Mouse (Mus musculus) heart, postnatal 10 days (tissue): ENCODE results near the gene Rnf212. TPM values are rescaled to one million over a fixed set of nuclear protein-coding genes. Genes with fewer than 3 reads are reported as not detected.
"Not testable (repeated sequence)": the region's sequence is repeated elsewhere in the genome, so short reads cannot be mapped to it uniquely, and the experiment has no call there.

Experiments used
- DNase-seq, 2 experiments: peaks; one replicate each; pipeline ENCODE4 v3.0.0; 2021
- intact Hi-C: fragments of 180-260 bp; cut with DNase I; formaldehyde crosslinking; loops from one replicate; pipeline ENCODE4 v1.15.1; 2025
- total RNA-seq, 2 experiments: library from RNA; stranded (reverse); gene quantifications; 2 replicates each; pipeline ENCODE4 v1.2.3; 2021

Gene Rnf212
- total RNA-seq: not detected

DNA sequence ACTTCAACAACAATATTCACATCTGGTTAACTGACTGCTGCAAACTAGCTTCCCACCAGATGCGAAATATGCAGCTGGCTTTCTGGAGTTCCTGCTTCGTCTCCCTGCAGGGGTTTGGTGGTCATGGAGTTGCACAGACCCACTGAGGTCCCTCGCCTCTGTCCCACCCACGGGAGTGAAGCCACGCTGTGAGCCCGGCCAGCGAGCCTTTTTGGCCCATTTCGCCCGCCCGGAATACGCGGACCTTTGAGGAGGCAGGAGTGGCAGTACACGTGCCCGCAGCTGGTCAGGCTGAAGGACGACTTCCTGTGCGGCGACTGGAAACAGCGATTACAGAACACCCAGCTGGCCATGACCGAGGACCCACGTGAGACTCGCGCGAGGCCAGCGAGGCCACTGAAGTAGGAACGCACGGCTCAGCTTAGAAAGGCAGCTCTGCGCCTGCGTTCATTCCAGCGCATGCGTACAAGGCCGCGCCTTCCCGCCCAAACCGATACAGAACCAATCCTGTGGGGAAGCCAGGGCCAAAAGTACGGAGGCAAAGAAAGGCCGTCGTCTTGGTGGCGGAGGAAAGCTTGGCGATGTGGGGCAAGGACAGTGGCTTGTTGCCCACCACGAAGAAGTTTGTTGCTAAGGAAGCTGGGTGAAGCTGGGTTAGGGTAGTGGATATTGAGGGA is at the start of gene Rnf212:
TSS of gene Rnf212 (minus strand) at position 353 of the 677 bp plus-strand sequence.
- intact Hi-C loops: no loop called here
- DNase-seq: no peak

DNA sequence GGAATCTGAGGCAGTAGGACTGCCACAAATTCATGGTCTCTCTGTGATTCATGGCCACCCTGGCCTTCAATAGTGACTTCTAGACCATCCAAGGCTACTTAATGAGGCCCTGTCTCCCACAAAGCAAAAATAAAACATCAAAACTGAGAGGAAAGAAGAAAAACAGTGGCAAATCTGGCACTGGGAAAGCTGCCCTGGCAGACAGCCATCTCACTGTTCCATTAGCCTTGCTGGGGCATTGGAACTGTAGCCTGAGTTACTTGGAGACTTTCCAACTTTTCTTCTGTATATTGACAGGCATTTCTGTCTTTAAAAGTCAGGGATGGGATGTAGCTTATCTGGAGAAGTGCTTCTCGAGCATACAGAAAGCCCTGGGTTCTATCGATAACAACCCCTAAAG is 48.5 kb upstream of the Rnf212 start:
- intact Hi-C loops: no loop called here

GRCm38 (mm10) chr5:108808750-108809149 is 34.0 kb upstream of the Rnf212 start, which contains the start of gene Vmn2r8:
Gene Vmn2r8 (minus strand): TSS chr5:108808850.
- intact Hi-C loops, DNase-seq: not testable (repeated sequence)

More for the DNA sequence above, 48.5 kb upstream of the Rnf212 start:
- DNase-seq: no peak

DNA sequence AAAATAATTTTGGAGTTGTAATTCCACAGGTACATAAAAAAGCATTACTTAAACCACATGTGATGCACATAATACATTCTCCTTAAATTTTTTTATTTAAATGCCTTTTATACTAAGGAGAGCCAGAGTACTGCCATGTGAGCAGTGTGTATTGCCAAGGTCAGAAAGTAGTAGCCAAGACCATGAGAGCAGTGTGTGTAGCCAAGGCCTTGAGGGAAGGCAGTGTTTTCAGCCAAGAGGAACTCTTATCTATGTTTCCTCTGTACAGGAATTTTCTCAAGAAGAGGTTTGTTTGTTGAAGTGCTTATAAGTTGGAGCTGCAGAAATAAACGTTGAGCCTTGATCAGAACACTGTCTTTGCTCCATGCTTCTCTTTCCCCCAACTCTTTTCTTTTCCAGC is 28.9 kb upstream of the Rnf212 start:
- intact Hi-C loops: no loop called here
- no peak for DNase-seq

DNA sequence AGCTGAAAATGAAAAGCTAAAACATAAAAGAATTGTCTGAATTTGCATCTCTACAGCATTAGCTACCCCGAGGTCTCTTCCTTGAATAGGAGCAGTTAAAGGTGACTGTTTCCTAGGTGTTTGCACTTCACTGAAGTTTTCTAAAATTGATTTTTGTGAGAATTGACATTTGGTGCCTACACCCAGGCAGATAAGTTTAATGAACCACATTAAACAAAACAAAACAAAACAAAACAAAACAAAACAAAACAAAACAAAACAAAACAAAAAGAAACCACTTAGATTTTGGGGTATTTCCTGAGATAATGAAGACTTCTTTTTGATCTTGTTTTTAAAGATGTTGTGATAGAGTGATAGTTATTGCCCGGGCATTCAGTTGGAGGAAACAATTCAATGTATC is 20.5 kb upstream of the Rnf212 start, which contains the start of gene Tmed11:
TSS of gene Tmed11 (minus strand) at position 101 of the 400 bp plus-strand sequence.
- DNase-seq, intact Hi-C loops: not testable (repeated sequence)

- DNase-seq: peak; percentile 8 to 39
- intact Hi-C loops: not testable (repeated sequence)
Observed at GRCm38 (mm10) chr5:108790385-108790784, 15.6 kb upstream of the Rnf212 start.

DNA sequence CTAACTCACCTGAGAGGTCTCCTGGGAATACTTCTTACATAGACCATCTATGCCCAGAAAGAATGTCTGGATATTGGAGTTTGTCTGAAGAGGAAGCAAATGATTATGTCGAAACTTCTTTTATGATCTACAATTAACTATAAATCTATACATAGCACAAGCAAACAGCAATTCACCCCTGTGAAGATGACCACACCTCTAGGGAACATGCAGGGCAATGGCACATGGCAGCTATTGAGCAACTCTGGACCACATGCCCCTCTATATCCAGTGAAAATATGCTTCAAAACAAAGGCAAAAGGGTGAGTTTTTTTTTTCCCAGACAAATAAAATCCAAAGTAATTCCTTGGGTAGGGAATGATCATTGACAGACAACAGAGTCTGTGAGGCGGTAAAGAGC is 14.8 kb downstream of the Rnf212 start:
- intact Hi-C loops: no loop called here
- DNase-seq: no peak

DNA sequence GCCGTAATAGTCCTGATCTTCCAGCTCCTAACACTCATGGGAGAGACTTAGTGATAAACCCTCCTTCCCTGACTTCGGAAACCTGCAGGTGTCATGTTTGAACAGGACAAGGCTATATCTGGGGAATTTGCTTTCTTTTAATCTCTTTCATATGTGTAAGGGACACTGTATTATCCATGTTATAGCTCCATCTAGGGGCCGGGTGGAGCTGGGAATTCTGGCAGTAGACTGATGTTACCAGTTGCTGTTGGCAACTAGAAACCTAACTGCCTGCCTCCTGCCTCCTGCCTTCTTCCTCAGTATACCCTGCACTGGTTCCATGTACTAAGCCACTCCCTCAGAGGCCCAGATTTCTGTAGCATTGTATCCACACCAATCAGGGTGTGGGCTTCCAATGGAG is 16.4 kb downstream of the Rnf212 start:
- intact Hi-C loops: no loop called here
- peak; percentile 8 to 32 for DNase-seq

DNA sequence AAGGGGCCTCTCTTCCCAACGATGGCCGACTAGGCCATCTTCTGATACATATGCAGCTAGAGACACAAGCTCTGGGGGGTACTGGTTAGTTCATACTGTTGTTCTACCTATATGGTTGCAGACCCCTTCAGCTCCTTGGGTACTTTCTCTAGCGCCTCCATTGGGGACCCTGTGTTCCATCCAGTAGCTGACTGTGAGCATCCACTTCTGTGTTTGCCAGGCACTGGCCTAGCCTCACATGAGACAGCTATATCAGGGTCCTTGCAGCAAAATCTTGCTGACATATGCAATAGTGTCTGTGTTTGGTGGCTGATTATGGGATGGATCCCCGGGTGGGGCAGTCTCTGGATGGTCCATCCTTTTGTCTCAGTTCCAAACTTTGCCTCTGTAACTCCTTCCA is 23.5 kb downstream of the Rnf212 start:
- intact Hi-C loops, DNase-seq: not testable (repeated sequence)

DNA sequence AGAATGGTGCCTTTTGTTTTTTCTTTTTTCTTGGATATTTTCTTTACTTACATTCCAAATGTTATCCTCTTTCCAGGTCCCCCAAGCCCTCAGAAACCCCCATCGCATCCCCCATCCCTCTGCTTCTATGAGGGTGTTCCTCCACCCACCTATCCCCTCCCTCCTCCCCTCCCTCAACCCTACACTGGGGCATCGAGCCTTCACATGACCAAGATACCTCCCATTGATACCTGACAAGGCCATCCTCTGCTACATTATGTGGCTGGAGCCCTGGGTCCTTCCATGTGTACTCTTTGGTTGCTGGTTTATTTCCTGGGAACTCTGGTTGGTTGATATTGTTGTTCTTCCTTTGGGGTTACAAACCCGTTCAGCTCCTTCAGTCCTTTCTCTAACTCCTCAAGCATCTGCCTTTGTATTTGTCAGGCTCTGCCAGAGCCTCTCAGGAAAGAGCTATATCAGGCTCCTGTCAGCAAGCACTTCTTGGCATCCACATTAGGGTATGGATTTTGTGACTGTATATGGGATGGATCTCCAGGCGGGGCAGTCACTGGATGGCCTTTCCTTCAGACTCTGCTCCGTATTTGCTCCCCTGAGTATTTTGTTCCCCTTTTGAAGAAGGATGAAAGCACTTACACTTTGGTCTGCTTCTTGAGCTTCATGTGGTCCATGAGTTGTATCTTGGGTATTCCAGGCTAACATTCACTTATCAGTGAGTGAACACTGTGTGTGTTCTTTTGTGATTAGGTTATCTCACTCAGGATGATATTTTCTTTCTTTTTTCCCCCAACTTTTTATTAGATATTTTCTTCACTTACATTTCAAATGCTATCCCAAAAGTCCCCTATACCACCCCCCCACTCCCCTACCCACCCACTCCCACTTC is 24.2 kb downstream of the Rnf212 start:
- DNase-seq: no peak
- intact Hi-C loops: no loop called here

GRCm38 (mm10) chr5:108744629-108745028 is 30.2 kb downstream of the Rnf212 start:
- DNase-seq: no peak
- intact Hi-C loops: no loop called here

DNA sequence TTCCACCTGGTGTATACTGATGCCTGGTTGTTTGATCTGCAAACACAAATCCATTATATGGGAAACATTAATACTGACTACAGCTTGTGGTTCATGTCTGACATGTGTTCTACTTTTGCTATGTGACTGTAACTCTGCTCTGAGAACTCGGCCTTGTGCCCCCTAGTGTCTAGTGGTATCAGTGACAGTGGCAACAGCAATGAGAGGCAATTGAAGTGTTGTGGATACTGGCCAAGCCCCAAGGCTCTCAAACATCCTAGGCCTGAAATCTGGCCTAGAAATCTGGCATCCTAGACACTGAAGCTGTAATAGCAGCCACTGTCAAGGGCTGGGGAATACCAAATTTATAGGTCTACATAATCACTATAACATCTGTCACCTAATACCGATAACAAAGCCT is 30.9 kb downstream of the Rnf212 start:
- no peak for DNase-seq
- intact Hi-C loops: no loop called here

DNA sequence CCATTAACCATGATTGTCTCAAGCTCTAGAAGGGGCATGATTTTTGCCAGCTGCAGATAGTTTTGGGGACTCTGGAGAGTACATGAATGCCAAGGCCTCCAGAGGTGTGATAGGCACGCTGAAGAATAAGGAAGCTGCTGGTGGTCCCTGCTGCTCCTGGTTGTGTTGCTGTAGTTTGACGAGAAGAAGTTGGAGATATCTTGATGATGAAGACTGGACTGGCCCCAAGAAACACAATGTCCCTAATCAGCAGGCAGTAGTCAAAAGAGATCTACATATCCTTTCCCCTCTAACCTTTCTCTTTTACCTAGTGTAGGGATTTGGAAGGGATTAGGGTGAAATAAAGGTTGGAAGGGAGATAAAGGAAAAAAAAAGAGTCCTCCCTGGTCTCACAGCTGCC is 32.2 kb downstream of the Rnf212 start:
- DNase-seq: no peak
- intact Hi-C loops: no loop called here

DNA sequence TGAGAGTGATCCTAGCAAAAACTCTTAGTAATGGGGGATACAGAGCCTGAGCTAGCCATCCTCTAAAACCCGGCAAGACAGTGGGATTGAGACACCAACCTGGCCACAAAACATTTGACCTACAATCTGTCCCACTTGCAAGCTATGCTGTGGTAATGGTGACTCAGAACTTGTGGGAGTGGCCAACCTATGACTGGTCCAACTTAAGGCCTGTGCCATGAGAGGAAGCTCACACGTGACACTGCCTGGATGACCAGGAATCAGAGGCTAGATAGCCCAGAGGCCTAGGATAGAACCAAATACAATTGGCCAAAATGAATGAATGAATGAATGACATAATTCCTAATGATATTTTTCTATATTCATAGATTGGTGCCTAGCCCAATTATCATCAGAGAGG is 32.9 kb downstream of the Rnf212 start:
- DNase-seq: no peak
- intact Hi-C loops: no loop called here

DNA sequence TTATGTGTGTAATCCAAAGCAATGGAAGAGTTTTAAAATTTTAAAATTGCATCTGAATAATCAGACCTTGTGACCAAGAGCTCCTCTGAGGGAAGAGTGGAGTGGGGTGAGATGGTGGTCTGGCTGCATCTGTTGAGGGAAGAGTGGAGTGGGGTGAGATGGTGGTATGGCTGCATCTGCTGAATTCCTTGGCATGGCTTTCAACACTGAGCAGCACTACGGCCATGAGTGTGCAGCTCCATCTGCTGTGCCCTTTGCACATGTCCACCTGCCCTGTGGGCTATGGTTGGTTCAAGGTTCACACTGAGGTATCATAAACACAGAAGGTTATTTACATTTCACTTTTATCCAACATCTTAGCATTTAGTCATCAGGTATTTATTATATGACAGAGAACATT is 47.4 kb downstream of the Rnf212 start:
- intact Hi-C loops: loop anchor here (1.0 to 5.0 kb wide), 3 partner anchors 35 to 301 kb away; partner anchors contain the start of gene Fgfrl1

GRCm38 (mm10) chr5:108726557-108727248 is 48.1 kb downstream of the Rnf212 start:
- intact Hi-C loops: loop anchor here (1.0 to 5.0 kb wide), 3 partner anchors 34 to 300 kb away; partner anchors contain the start of gene Fgfrl1
- DNase-seq: peak; percentile 75 to 81

More for the DNA sequence above, 47.4 kb downstream of the Rnf212 start:
- DNase-seq: no peak

DNA sequence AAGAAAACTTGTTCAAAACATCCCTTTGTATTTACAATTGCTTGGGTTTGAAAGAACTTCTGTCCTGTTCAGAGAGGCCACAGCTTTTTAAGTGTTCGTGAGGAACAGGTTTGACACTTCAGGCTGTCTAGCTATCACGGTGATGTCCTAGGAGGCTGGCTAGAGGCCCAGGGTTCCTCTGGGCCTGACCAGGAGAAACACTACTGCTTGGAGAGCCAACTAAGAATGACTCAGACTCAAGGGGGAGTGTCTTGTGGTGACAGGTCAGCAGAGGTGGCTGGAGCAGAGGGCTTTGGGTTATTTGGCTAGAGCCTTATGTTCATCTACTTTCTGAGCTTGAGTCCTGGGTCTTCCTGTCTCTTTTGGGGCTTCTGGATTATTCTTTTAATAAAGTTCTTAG is 50.8 kb downstream of the Rnf212 start:
- DNase-seq: no peak
- intact Hi-C loops: no loop called here

- intact Hi-C loops: no loop called here
- no peak for DNase-seq
Observed at GRCm38 (mm10) chr5:108719761-108720160, 55.0 kb downstream of the Rnf212 start.

DNA sequence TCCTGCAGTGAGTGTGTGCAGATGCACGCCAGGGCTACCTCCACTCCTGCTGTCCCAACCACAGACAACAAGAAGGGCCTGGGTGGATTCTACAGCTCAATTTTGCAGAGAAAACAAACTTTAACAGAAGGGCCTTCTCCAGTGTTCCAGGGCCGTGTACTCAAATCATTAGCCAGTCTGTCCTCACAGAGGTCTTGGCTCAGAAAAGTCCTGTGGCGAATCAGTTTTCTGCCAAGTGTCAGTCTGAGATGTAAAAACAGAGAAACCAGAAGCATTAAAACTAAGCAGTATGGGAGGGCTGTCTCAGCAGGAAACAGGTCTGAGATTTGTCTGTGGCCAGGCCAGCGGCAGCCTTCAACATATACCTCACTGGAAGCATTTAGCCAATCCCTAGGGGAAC is 56.7 kb downstream of the Rnf212 start:
- intact Hi-C loops: no loop called here

GRCm38 (mm10) chr5:108715974-108716373 is 58.8 kb downstream of the Rnf212 start:
- no peak for DNase-seq
- intact Hi-C loops: no loop called here

More for the DNA sequence above, 56.7 kb downstream of the Rnf212 start:
- DNase-seq: no peak

- DNase-seq: peak; percentile 22 to 42
- intact Hi-C loops: no loop called here
Observed at GRCm38 (mm10) chr5:108714149-108714548, 60.6 kb downstream of the Rnf212 start.
